13 mouse cellular contexts compared by ENCODE assay signal in genomic region chr16:94420498-94420897, GRCm38 (mm10). TPM values are rescaled to one million over a fixed set of nuclear protein-coding genes. Genes with fewer than 3 reads are reported as not detected.
DNase-seq lines count a peak whose midpoint lies in the region; ATAC-seq and TF ChIP-seq lines count a peak whose summit lies in the region.
"Had no signal": no experiment of that assay in that cellular context is flagged by ENCODE, and none has a peak within 500 bp of the region (broad histone marks: within the 10 kb centered on the region; RNA-seq: fewer than 3 reads in every experiment).

No protein-coding gene starts in this region.

- peak; percentile 42 for TF ChIP-seq CTCF in lung, adult 2 months (IDR thresholded peaks at IDR 0.05; ENCODE audit: insufficient read depth, low read length)
- peak; percentile 12; the same call in 1 of the 2 replicates for TF ChIP-seq CTCF in G1E (IDR thresholded peaks at IDR 0.05; ENCODE audit: low read depth, low read length)

- H3K9me3 ChIP-seq in G1E (replicated peaks) = 0 out of 2 replicates have a peak, but pooled peaks cover 2% of the 10 kb centered on the region

- ATAC-seq in G1E (ENCODE audit: extremely low read depth, insufficient number of reproducible peaks, low FRiP score, poor library complexity, severe bottlenecking) = no peak
- ATAC-seq in megakaryocyte-erythroid progenitor cell, adult 5-6 weeks (replicated peaks; ENCODE audit: low FRiP score, low TSS enrichment, poor library complexity, severe bottlenecking) = 0 out of 2 replicates have a peak, but pooled peaks have one; percentile 50

- TF ChIP-seq POLR2A in lung, adult 2 months (IDR thresholded peaks at IDR 0.05; ENCODE audit: borderline replicate concordance, extremely low read depth, low read depth, low read length) = no peak

- H3K36me3 ChIP-seq in G1E (replicated peaks) = peaks cover 65% of the 10 kb centered on the region

- DNase-seq in cerebellum, postnatal 10 days = peak; percentile 19
- no peak for DNase-seq in cerebellum, postnatal 36 days
- DNase-seq in lung, adult 2 months = no peak
- DNase-seq in lung, postnatal 25 days (ENCODE audit: low spot score) = no peak
- DNase-seq in G1E (ENCODE audit: low spot score) = no peak
- no peak for DNase-seq in ovary, postnatal 36 days (ENCODE audit: low spot score)
- DNase-seq in ovary, postnatal 14 days (ENCODE audit: low spot score) = no peak
- DNase-seq: adrenal gland, adult 2 months; cerebellum, adult 8-10 months; gastrocnemius, postnatal 10 days; heart, postnatal 4 days had no signal

- WGBS in lung, adult 2 months = 95% methylated on average over 3 of the region's 3 CpGs

- no peaks in the 10 kb centered on the region for H3K27me3 ChIP-seq in G1E (ENCODE audit: insufficient read depth, low read length)
- H3K27me3 ChIP-seq: limb, embryonic 13.5 days had no signal

- no peak overlapping the region for H3K4me3 ChIP-seq in lung, adult 2 months (replicated peaks; ENCODE audit: extremely low read depth, low read depth, low read length)
- H3K4me3 ChIP-seq in G1E (ENCODE audit: low read depth, low read length) = no peak overlapping the region
- H3K4me3 ChIP-seq: limb, embryonic 13.5 days had no signal

- no peaks in the 10 kb centered on the region for H3K4me1 ChIP-seq in lung, adult 2 months (ENCODE audit: control insufficient read depth, insufficient read depth, low read length)
- H3K4me1 ChIP-seq in G1E (ENCODE audit: insufficient read depth, low read depth, low read length) = no peaks in the 10 kb centered on the region
- H3K4me1 ChIP-seq: limb, embryonic 13.5 days had no signal

RNA-seq across cellular contexts. Expression of gene Pigp, which starts 48.9 kb away (rescaled TPM):
- polyA plus RNA-seq in lung, adult 2 months (2012; rRNA removed) = 20.6 and 23.8 TPM in 2 replicates
- total RNA-seq in G1E (2014; fragmentation: Nextera tagmentation) (30.6 and 42.3 TPM in 2 replicates), G1E (2017) (40.5 and 46.6 TPM in 2 replicates)
- polyA plus RNA-seq in G1E (2012) = 14.1 and 15.4 TPM in 2 replicates
- 41.7 and 81.2 TPM in 2 replicates for total RNA-seq in megakaryocyte-erythroid progenitor cell, adult 5-6 weeks (2014; fragmentation: Nextera tagmentation)
- total RNA-seq in megakaryocyte-erythroid progenitor cell, adult 5-6 weeks (2017) = 23.6 and 28.0 TPM in 2 replicates

RNA-seq across cellular contexts. Expression of gene Ttc3, which starts 50.1 kb away (rescaled TPM):
- 25.9 and 26.5 TPM in 2 replicates for polyA plus RNA-seq in lung, adult 2 months (2012; rRNA removed)
- total RNA-seq in G1E (2014; fragmentation: Nextera tagmentation) = 138 and 164 TPM in 2 replicates
- total RNA-seq in G1E (2017) = 61.3 and 135 TPM in 2 replicates
- 4.1 and 5.0 TPM in 2 replicates for polyA plus RNA-seq in G1E (2012)
- total RNA-seq in megakaryocyte-erythroid progenitor cell, adult 5-6 weeks (2014; fragmentation: Nextera tagmentation) = 42.0 and 85.4 TPM in 2 replicates
- total RNA-seq in megakaryocyte-erythroid progenitor cell, adult 5-6 weeks (2017) = 155 and 210 TPM in 2 replicates

Comparison
In these comparisons a context has a peak if more than half of its experiments do, and no peak if none do; other contexts are left out.
1. DNase-seq: peak in cerebellum, postnatal 10 days (2 of 2); none in cerebellum, postnatal 36 days (0 of 2), lung, adult 2 months (single experiment), lung, postnatal 25 days (single experiment), G1E (single experiment), ovary, postnatal 36 days (single experiment) and ovary, postnatal 14 days (single experiment).